Mouse (Mus musculus) intestine, embryonic 16.5 days (tissue): ENCODE measurements around the gene Sh3tc1. TPM values are rescaled to one million over a fixed set of nuclear protein-coding genes. Genes with fewer than 3 reads are reported as not detected.
A peak's percentile ranks its signal among the peaks of the same experiment; 100 is the strongest.

ENCODE experiments used
- ATAC-seq: fragments of 200-750 bp; cut with Nextera tagmentation; 2 replicates; pipeline ENCODE4 v1.8.0; 2017; ENCODE audit warnings: moderate TSS enrichment, moderate library complexity
- H3K27ac ChIP-seq: fragments of 300-500 bp; sonication (generic); 2 replicates; pipeline ENCODE4 v1.5.1; 2014; ENCODE audit warnings: mild to moderate bottlenecking, low read length
- H3K27me3 ChIP-seq: fragments of 300-500 bp; sonication (generic); replicated peaks from 2 replicates; pipeline ENCODE4 v1.6.1; 2014; ENCODE audit warnings: low read length, control low read depth, mixed read lengths; ENCODE audit not compliant: control insufficient read depth, insufficient read depth
- H3K36me3 ChIP-seq: fragments of 300-500 bp; sonication (generic); 2 replicates; pipeline ENCODE4 v1.6.1; 2014; ENCODE audit warnings: low read length, control low read depth; ENCODE audit not compliant: control insufficient read depth, insufficient read depth
- H3K4me1 ChIP-seq: fragments of 300-500 bp; sonication (generic); 2 replicates; pipeline ENCODE4 v1.6.1; 2014; ENCODE audit warnings: low read length, control low read depth, mixed read lengths; ENCODE audit not compliant: control insufficient read depth, insufficient read depth
- H3K4me2 ChIP-seq: fragments of 300-500 bp; sonication (generic); 2 replicates; pipeline ENCODE4 v1.6.1; 2014; ENCODE audit warnings: low read depth, low read length, control low read depth
- H3K4me3 ChIP-seq: fragments of 300-500 bp; sonication (generic); 2 replicates; pipeline ENCODE4 v1.5.1; 2014; ENCODE audit warnings: mild to moderate bottlenecking, low read length
- H3K9ac ChIP-seq: fragments of 300-500 bp; sonication (generic); 2 replicates; pipeline ENCODE4 v1.6.1; 2014; ENCODE audit warnings: low read depth, low read length
- H3K9me3 ChIP-seq: fragments of 300-500 bp; sonication (generic); 2 replicates; pipeline ENCODE4 v1.6.1; 2016; ENCODE audit warnings: low read length, control low read depth; ENCODE audit not compliant: control insufficient read depth
- WGBS: fragments of 180-500 bp; shearing (Covaris S2); extraction: QIAGEN DNeasy Blood & Tissue Kit; methylation state at CpG from one replicate; pipeline ENCODE4 v1.1.7; 2014; 5-methylcytosine and 5-hydroxymethylcytosine counted together
- polyA plus RNA-seq: library from polyadenylated mRNA; unstranded; fragments of >200 nt; fragmentation: Nextera tagmentation; extraction: Ambion mirVana; gene quantifications from 2 replicates; pipeline ENCODE4 v1.2.1, GENCODE M21; 2015

The Sh3tc1 gene
- 18.4 and 20.5 TPM in 2 replicates for polyA plus RNA-seq

- H3K4me3 ChIP-seq = peak within 1 kb of the TSS; percentile 40
- H3K27me3 ChIP-seq = no peaks in the 10 kb centered on the region
- no peaks in the 10 kb centered on the region for H3K36me3 ChIP-seq
- WGBS = 25% methylated on average over 10 of the region's 10 CpGs
- peak within 1 kb of the TSS; percentile 45 for H3K9ac ChIP-seq
- peak within 1 kb of the TSS; percentile 42 for H3K4me2 ChIP-seq
- H3K27ac ChIP-seq = peak within 1 kb of the TSS; percentile 87
- no peaks in the 10 kb centered on the region for H3K9me3 ChIP-seq
- peaks cover 32% of the 10 kb centered on the region for H3K4me1 ChIP-seq
- ATAC-seq = peak; percentile 86
Measured at GRCm38 (mm10) chr5:35739536-35740278, at the start of gene Sh3tc1. Gene Sh3tc1 (minus strand): TSS chr5:35739987.

DNA sequence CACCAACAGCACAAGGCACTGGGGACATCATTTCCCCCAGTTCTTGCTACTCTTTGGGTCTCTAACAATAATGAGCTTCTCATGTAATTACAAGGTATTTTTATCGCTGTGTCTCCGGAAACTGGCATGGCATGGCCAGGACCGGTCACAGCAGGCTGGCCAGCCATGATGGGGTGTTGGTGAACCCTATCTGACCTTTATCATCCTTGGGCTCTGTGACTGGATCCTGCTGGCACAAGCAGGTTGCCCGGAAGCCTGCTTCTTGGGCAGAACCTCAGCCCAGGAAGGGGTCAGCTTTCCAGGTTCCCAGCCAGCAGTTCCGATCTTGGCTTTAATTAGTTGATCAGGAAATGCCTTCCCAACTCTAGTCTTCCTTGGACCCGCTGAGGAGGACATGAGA, 48.9 kb upstream of the Sh3tc1 start:
- Histone ChIP-seq H3K4me3 (no peak overlapping the region), H3K9ac (no peak overlapping the region), H3K36me3 (no peaks in the 10 kb centered on the region), H3K27ac (no peak overlapping the region), H3K9me3 (no peaks in the 10 kb centered on the region; the same call in 1 of the 2 replicates), H3K4me2 (no peak overlapping the region), H3K4me1 (peaks cover 10% of the 10 kb centered on the region; the same call in 1 of the 2 replicates), H3K27me3 (no peaks in the 10 kb centered on the region)
- ATAC-seq = no peak
- 81% methylated on average over 6 of the region's 6 CpGs for WGBS

GRCm38 (mm10) chr5:35787847-35788246, 48.1 kb upstream of the Sh3tc1 start:
- no peaks in the 10 kb centered on the region for H3K27me3 ChIP-seq
- ATAC-seq = no peak
- 85% methylated on average over 12 of the region's 12 CpGs for WGBS

GRCm38 (mm10) chr5:35785853-35786252, 46.1 kb upstream of the Sh3tc1 start:
- WGBS = 61% methylated on average over 7 of the region's 7 CpGs
- Histone ChIP-seq H3K27me3 (no peaks in the 10 kb centered on the region), H3K9me3 (no peaks in the 10 kb centered on the region; the same call in 1 of the 2 replicates), H3K27ac (no peak overlapping the region), H3K4me1 (peaks cover 8% of the 10 kb centered on the region; the same call in 1 of the 2 replicates), H3K4me3 (no peak overlapping the region), H3K36me3 (no peaks in the 10 kb centered on the region), H3K9ac (no peak overlapping the region), H3K4me2 (no peak overlapping the region)
- no peak for ATAC-seq

More at GRCm38 (mm10) chr5:35787847-35788246, 48.1 kb upstream of the Sh3tc1 start:
- no peak overlapping the region for H3K9ac ChIP-seq
- no peak overlapping the region for H3K27ac ChIP-seq
- peaks cover 12% of the 10 kb centered on the region; the same call in 1 of the 2 replicates for H3K4me1 ChIP-seq
- no peaks in the 10 kb centered on the region; the same call in 1 of the 2 replicates for H3K9me3 ChIP-seq
- no peak overlapping the region for H3K4me2 ChIP-seq
- H3K4me3 ChIP-seq = no peak overlapping the region
- H3K36me3 ChIP-seq = no peaks in the 10 kb centered on the region

DNA sequence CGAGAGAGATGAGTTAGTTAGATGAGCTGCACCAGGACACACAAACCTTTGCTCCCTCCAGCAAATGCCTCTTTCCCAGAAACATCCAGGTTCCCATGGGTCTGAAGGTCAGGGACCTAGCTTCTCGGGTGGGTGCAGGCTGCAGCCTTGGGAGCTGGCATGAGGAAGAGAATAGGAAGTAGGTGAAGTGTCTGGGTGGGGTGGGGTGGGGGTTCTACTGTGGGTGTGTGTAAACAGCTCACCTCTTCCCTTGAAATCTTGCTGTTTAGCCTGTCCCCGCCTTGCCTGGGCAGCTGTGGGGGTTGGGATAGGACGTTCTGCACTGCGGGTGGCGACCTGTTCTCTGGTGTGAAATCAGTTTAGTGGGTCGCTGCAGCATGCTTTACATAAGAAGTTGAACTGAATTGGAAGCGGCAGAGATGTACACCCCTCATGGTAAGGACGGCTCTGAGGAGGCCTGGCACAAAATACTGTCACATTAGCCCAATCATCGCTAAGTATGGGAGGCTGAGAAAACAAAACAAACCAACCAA, 42.9 kb upstream of the Sh3tc1 start:
- ATAC-seq = peak; percentile 63; the same call in 1 of the 2 replicates
- Histone ChIP-seq H3K4me3 (no peak overlapping the region), H3K9me3 (no peaks in the 10 kb centered on the region; the same call in 1 of the 2 replicates), H3K9ac (no peak overlapping the region), H3K27ac (no peak overlapping the region), H3K36me3 (no peaks in the 10 kb centered on the region), H3K27me3 (no peaks in the 10 kb centered on the region), H3K4me2 (no peak overlapping the region), H3K4me1 (peaks cover 10% of the 10 kb centered on the region)
- WGBS = 53% methylated on average over 10 of the region's 10 CpGs

- Histone ChIP-seq H3K9me3 (no peaks in the 10 kb centered on the region; the same call in 1 of the 2 replicates), H3K4me2 (no peak overlapping the region), H3K27me3 (no peaks in the 10 kb centered on the region), H3K9ac (no peak overlapping the region), H3K4me1 (peaks cover 10% of the 10 kb centered on the region), H3K36me3 (no peaks in the 10 kb centered on the region), H3K4me3 (no peak overlapping the region), H3K27ac (0 out of 2 replicates have a peak overlapping the region, but pooled peaks have one; percentile 6)
- WGBS = 65% methylated on average over 3 of the region's 3 CpGs
- ATAC-seq = no peak
Measured at GRCm38 (mm10) chr5:35781116-35781515, 41.3 kb upstream of the Sh3tc1 start.

- Histone ChIP-seq H3K4me3 (no peak overlapping the region), H3K4me2 (no peak overlapping the region), H3K9me3 (no peaks in the 10 kb centered on the region), H3K27ac (no peak overlapping the region), H3K4me1 (peaks cover 16% of the 10 kb centered on the region), H3K27me3 (no peaks in the 10 kb centered on the region), H3K36me3 (no peaks in the 10 kb centered on the region), H3K9ac (no peak overlapping the region)
- 38% methylated on average over 6 of the region's 6 CpGs for WGBS
- no peak for ATAC-seq
Measured at GRCm38 (mm10) chr5:35774137-35774424, 34.3 kb upstream of the Sh3tc1 start.

GRCm38 (mm10) chr5:35773274-35774136, 33.7 kb upstream of the Sh3tc1 start:
- Histone ChIP-seq H3K9me3 (no peaks in the 10 kb centered on the region), H3K9ac (no peak overlapping the region), H3K27ac (no peak overlapping the region), H3K4me2 (no peak overlapping the region), H3K36me3 (no peaks in the 10 kb centered on the region), H3K4me3 (no peak overlapping the region), H3K4me1 (peaks cover 16% of the 10 kb centered on the region), H3K27me3 (no peaks in the 10 kb centered on the region)
- no peak for ATAC-seq
- 63% methylated on average over 13 of the region's 13 CpGs for WGBS
